Mouse (Mus musculus) cerebellum, adult 8-10 months (tissue): ENCODE results near the gene Hist1h2ag.

Experiments
- DNase-seq: peaks from one replicate; pipeline ENCODE4 v3.0.0; 2022

The Hist1h2ag gene

GRCm38 (mm10) chr13:22007872-22008271 lies 34.9 kb downstream of the Hist1h2ag start:
- DNase-seq, result no peak

GRCm38 (mm10) chr13:22007121-22007510 lies 35.6 kb downstream of the Hist1h2ag start:
- no peak for DNase-seq

GRCm38 (mm10) chr13:22006334-22007120 lies 36.2 kb downstream of the Hist1h2ag start:
- DNase-seq, result no peak

GRCm38 (mm10) chr13:22005605-22006333 lies 37.0 kb downstream of the Hist1h2ag start:
- DNase-seq, result no peak

GRCm38 (mm10) chr13:22001823-22002222 lies 40.9 kb downstream of the Hist1h2ag start:
- DNase-seq, result no peak

- no peak for DNase-seq
These were observed 41.4 kb downstream of the Hist1h2ag start for GRCm38 (mm10) chr13:22001346-22001745.

- DNase-seq, result no peak
These were observed 43.6 kb downstream of the Hist1h2ag start for GRCm38 (mm10) chr13:21999147-21999546.

GRCm38 (mm10) chr13:21998412-21998811 lies 44.3 kb downstream of the Hist1h2ag start:
- no peak for DNase-seq

- no peak for DNase-seq
These were observed 44.9 kb downstream of the Hist1h2ag start for GRCm38 (mm10) chr13:21997821-21998220.

GRCm38 (mm10) chr13:21997201-21997820 lies 45.4 kb downstream of the Hist1h2ag start:
- DNase-seq, result no peak

GRCm38 (mm10) chr13:21996840-21997185 lies 45.9 kb downstream of the Hist1h2ag start:
- no peak for DNase-seq

- no peak for DNase-seq
These were observed 46.5 kb downstream of the Hist1h2ag start for GRCm38 (mm10) chr13:21996101-21996839.

- DNase-seq, result no peak
These were observed 47.3 kb downstream of the Hist1h2ag start for GRCm38 (mm10) chr13:21995331-21995914.

GRCm38 (mm10) chr13:21994896-21995295 lies 47.8 kb downstream of the Hist1h2ag start:
- no peak for DNase-seq

GRCm38 (mm10) chr13:21993957-21994738 lies 48.6 kb downstream of the Hist1h2ag start:
- no peak for DNase-seq

GRCm38 (mm10) chr13:21992550-21992949 lies 50.2 kb downstream of the Hist1h2ag start:
- no peak for DNase-seq
